Mouse (Mus musculus) layer of hippocampus, postnatal 14 days (tissue): ENCODE measurements around the gene Prrt3. TPM values are rescaled to one million over a fixed set of nuclear protein-coding genes. Genes with fewer than 3 reads are reported as not detected.

Source experiments
- DNase-seq, 2 experiments: peaks; one replicate each; pipeline ENCODE4 v3.0.0; 2021 to 2022; ENCODE audit warnings: low spot score in 2 of 2, mixed read lengths in 1 of 2
- microRNA-seq, 2 experiments: library from miRNA; unstranded; fragments of <30 nt; microRNA quantifications; one replicate each; pipeline ENCODE4 v1.2.0; 2021
- total RNA-seq, 2 experiments: library from RNA; stranded (reverse); gene quantifications; 2 replicates each; pipeline ENCODE4 v1.2.3; 2021

Prrt3 gene
- total RNA-seq, 2 experiments from 2014 or later = 45.8 to 48.1 TPM

DNA sequence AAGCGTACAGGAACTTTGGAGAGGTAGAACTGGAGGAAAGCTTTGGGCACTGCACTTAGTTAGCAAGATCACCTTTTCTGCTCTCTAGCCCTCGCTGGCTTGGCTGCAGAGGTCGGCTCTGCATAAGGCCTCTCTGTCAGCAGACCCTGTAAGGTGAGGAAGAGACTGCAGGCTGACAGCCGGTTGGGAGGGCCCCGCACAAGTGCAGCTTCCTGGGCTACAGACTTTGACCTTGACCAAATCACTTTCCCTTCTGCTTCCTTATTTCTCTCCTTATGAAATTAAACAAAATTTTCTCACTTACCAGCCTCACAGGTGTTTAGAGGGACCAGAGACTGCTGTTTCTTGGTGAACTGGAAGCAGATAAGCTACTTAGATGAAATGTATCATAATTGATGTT lies 46.7 kb downstream of the Prrt3 start:
- no peak for DNase-seq

DNA sequence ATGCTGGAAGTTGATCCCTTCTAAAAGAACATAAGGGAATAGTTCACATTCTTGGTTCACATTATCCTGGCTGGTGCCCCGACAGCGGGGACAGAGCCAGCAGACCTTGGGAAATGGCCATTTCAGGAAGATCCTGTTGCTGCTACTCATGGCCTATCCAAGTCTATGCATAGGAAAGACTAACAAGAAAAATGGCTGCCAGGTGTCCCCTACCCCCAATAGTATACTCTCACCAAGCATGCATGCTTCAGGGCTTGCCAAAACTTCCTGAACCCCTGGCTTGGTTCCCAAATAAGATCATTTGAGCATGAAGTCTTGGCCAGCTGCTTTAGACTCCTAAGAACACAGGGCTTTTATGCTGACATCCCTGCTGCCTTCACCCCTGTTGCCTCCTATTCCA lies 49.9 kb downstream of the Prrt3 start:
- no peak for DNase-seq

DNA sequence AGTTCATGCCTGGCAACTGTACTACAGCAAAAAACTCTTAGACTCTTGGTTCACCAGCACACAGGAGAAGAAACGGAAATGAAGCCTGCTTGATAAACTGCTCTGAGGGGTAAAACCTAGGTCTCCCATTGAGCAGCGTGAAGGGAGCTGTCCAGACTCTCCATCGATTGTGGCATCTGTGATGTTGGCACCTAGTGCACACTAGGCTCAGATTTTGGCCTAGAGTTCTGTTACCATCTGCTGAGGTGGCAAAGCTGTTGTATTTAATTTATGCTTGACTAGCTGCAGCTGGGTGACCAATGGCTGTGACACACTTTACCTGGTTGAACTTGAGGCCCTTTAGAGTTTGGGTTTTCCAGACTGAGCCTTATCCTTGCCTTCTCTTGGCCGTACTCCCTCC lies 54.1 kb downstream of the Prrt3 start:
- no peak for DNase-seq

DNA sequence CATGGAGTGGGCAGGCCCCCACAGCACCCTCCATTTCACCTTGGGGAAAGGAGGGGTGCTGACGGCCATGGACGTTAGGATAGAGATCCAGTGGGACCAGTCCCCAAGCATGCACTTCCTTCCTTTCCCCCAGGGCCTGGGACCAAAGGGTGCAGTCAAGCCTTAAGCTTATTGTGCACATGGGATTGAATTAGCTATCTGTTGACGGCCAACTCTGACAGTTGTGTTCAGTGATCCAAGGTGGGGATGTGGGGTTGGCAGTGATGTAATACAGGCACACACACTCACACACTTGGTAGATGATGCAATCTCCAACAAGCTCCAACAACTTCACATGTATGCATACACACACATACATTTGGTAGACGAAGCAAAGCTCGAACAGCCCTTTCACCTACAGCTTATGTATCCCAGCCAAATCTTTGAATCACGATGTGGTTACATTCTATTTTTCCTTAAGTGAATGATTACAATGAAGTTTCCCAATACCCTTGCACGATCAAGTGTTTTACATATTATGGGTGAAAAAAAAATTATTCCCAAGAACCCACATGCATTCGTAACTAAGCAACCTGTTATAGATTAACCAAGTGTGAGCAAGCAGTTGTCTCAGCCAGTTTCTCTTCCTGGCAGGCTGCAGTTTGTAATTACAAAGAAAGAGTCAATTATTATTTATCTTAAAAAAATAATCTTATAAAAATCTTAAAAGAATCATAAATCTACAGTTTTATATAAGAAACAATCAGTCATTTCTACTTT lies 57.3 kb downstream of the Prrt3 start:
- no peak for DNase-seq

Small RNA genes lying within 50 kb of the gene (microRNA-seq; reads per million reads assigned to microRNA genes)
- 0 reads per million in 2 experiments for gene Gm23365

Other genes starting within 250 kb of the Prrt3 start
- 10 to 100 TPM; 14.3 to 21.8 TPM for gene Cpne9, start 219.6 kb downstream of the Prrt3 start, total RNA-seq
- 10 to 100 TPM; 26.4 to 28.9 TPM for gene Brpf1, start 194.8 kb downstream of the Prrt3 start, total RNA-seq
- 1 to 10 TPM; 7.0 to 7.2 TPM for gene Ogg1, start 175.0 kb downstream of the Prrt3 start, total RNA-seq
- 10 to 100 TPM; 49.3 to 50.2 TPM for gene Camk1, start 157.9 kb downstream of the Prrt3 start, total RNA-seq
- 10 to 100 TPM; 53.4 to 54.9 TPM for gene Tada3, start 124.0 kb downstream of the Prrt3 start, total RNA-seq
- gene Arpc4, start 123.8 kb downstream of the Prrt3 start, total RNA-seq = 100 to 1,000 TPM; 348 to 363 TPM
- 10 to 100 TPM; 11.7 to 13.7 TPM for gene Ttll3, start 112.7 kb downstream of the Prrt3 start, total RNA-seq
- 10 to 100 TPM; 24.7 to 28.7 TPM for gene Rpusd3, start 82.6 kb downstream of the Prrt3 start, total RNA-seq
- gene Cidec, start 66.2 kb downstream of the Prrt3 start, total RNA-seq = not detected
- gene Jagn1, start 59.4 kb downstream of the Prrt3 start, total RNA-seq = 10 to 100 TPM; 45.6 to 53.3 TPM
- under 1 TPM; 0.36 to 0.81 TPM for gene Il17re, start 43.4 kb downstream of the Prrt3 start, total RNA-seq
- 1 to 10 TPM; 3.4 to 3.8 TPM for gene Il17rc, start 30.5 kb downstream of the Prrt3 start, total RNA-seq
- gene Creld1, start 18.6 kb downstream of the Prrt3 start, total RNA-seq = 100 to 1,000 TPM in 1 of 2 experiments, 10 to 100 TPM in 1; 99.5 to 101 TPM
- 10 to 100 TPM; 79.0 to 80.5 TPM for gene Emc3, start 29.7 kb upstream of the Prrt3 start, total RNA-seq
- gene Fancd2, start 29.8 kb upstream of the Prrt3 start, total RNA-seq = 1 to 10 TPM; 2.5 to 4.1 TPM
- under 1 TPM; 0.23 to 0.45 TPM for gene Fancd2os, start 98.8 kb upstream of the Prrt3 start, total RNA-seq
- 100 to 1,000 TPM; 228 to 229 TPM for gene Brk1, start 102.8 kb upstream of the Prrt3 start, total RNA-seq
- gene Vhl, start 122.0 kb upstream of the Prrt3 start, total RNA-seq = 10 to 100 TPM; 51.9 to 54.7 TPM
- 10 to 100 TPM; 19.9 to 20.0 TPM for gene Irak2, start 136.5 kb upstream of the Prrt3 start, total RNA-seq
- gene Tatdn2, start 195.1 kb upstream of the Prrt3 start, total RNA-seq = 10 to 100 TPM; 66.2 to 72.0 TPM
- gene Ghrl, start 217.9 kb upstream of the Prrt3 start, total RNA-seq = under 1 TPM in 1 of 2 experiments, not detected in 1; 0.79 TPM
- gene Sec13, start 238.8 kb upstream of the Prrt3 start, total RNA-seq = 10 to 100 TPM; 80.2 to 83.7 TPM